Mouse (Mus musculus): ENCODE measurements around the gene Cacna1a. TPM values are rescaled to one million over a fixed set of nuclear protein-coding genes. Genes with fewer than 3 reads are reported as not detected.
A peak's percentile ranks its signal among the peaks of the same experiment; 100 is the strongest.

The Cacna1a gene
- polyA plus RNA-seq, 1 experiment from 2014 or later: 4.0 TPM

DNA sequence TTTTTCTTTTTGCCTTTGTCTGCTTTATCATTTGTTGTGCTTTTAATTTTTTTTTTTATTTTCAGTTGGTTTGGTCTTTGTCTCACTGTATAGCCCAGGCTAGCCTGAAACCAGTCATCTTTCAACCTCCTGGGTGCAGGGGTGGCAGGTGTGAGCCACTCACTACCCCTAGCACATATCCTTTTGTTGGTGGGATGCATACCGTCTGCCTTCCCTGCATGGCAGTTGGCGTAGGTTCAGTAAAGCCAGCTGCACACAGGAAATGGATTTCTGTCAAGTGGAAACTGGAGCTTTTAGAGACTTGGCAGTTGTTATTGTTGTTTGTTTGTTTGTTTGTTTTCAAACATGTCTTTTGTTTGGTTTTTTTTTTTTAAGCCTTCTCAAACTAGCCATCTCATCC lies 132.8 kb downstream of the Cacna1a start:
- H3K4me1 ChIP-seq: no peaks in the 10 kb centered on the region
- H3K9ac ChIP-seq: no peak overlapping the region
- no peaks in the 10 kb centered on the region for H3K36me3 ChIP-seq
- no peak overlapping the region for H3K27ac ChIP-seq
- no peak for ATAC-seq (replicated peaks; ENCODE audit: low FRiP score)
- H3K9me3 ChIP-seq (replicated peaks): peaks cover 3% of the 10 kb centered on the region; the same call in 1 of the 2 replicates
- no peaks in the 10 kb centered on the region for H3K27me3 ChIP-seq
- no peak overlapping the region for H3K4me2 ChIP-seq
- 57% methylated on average over 2 of the region's 2 CpGs for WGBS
- no peak overlapping the region for H3K4me3 ChIP-seq (replicated peaks)

- WGBS: 64% methylated on average over 7 of the region's 7 CpGs
- H3K36me3 ChIP-seq: no peaks in the 10 kb centered on the region
- no peaks in the 10 kb centered on the region for H3K4me1 ChIP-seq
Observed at GRCm38 (mm10) chr8:84528036-84528435, 139.8 kb downstream of the Cacna1a start.

DNA sequence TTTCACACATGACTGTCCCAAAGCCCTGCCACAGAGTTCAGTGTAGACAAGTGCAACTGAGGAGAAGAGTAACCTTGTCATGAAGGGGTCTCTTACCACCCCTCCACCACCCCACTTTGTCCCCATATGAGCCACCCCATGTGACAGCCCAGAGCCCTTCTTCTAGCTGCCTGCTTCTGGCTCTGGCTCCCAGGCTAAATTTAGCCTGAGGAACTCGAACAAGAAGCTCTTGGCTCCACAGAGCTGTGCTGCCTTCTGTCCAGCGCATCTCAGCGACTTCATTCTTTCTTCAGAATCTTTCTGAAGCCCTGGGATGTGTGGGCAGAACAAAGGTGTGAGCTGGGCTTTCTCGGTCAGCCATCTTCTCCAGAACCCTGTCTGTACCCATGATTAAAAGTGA lies 141.3 kb downstream of the Cacna1a start:
- no peak for ATAC-seq (replicated peaks; ENCODE audit: low FRiP score)
- Histone ChIP-seq H3K27me3 (no peaks in the 10 kb centered on the region), H3K4me3 (replicated peaks) (no peak overlapping the region), H3K9ac (no peak overlapping the region), H3K9me3 (replicated peaks) (peaks cover 3% of the 10 kb centered on the region; the same call in 1 of the 2 replicates), H3K4me2 (no peak overlapping the region), H3K27ac (no peak overlapping the region), H3K4me1 (no peaks in the 10 kb centered on the region), H3K36me3 (no peaks in the 10 kb centered on the region)
- 81% methylated on average over 4 of the region's 4 CpGs for WGBS

More at GRCm38 (mm10) chr8:84528036-84528435, 139.8 kb downstream of the Cacna1a start:
- no peak overlapping the region for H3K4me3 ChIP-seq (replicated peaks)
- peaks cover 3% of the 10 kb centered on the region; the same call in 1 of the 2 replicates for H3K9me3 ChIP-seq (replicated peaks)
- H3K4me2 ChIP-seq: no peak overlapping the region
- no peak overlapping the region for H3K27ac ChIP-seq
- no peak overlapping the region for H3K9ac ChIP-seq
- no peak for ATAC-seq (replicated peaks; ENCODE audit: low FRiP score)
- no peaks in the 10 kb centered on the region for H3K27me3 ChIP-seq

DNA sequence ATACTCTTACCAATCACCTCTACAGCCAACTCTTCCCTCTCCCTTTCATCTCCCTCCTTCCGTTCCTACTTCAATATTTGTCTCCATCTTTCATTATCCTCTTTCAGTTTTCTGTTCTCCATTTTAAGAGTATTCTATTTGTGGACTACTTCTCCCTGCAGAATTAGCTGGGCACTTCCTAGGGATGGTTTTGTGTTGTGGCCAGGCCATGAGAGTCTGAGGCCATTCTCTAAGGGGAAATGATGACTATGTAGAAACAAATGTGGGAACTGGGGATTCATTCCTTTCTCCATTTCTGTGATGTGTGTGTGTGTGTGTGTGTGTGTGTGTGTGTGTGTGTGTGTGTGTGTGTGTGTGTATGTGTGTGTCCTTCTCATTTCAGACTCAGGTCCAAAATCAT lies 144.5 kb downstream of the Cacna1a start:
- no peak overlapping the region for H3K9ac ChIP-seq
- 88% methylated on average over 1 of the region's 1 CpGs for WGBS
- H3K4me1 ChIP-seq: no peaks in the 10 kb centered on the region
- no peaks in the 10 kb centered on the region for H3K9me3 ChIP-seq (replicated peaks)
- ATAC-seq (replicated peaks; ENCODE audit: low FRiP score): no peak
- H3K27me3 ChIP-seq: no peaks in the 10 kb centered on the region
- H3K4me3 ChIP-seq (replicated peaks): no peak overlapping the region
- H3K36me3 ChIP-seq: no peaks in the 10 kb centered on the region
- no peak overlapping the region for H3K4me2 ChIP-seq
- no peak overlapping the region for H3K27ac ChIP-seq

DNA sequence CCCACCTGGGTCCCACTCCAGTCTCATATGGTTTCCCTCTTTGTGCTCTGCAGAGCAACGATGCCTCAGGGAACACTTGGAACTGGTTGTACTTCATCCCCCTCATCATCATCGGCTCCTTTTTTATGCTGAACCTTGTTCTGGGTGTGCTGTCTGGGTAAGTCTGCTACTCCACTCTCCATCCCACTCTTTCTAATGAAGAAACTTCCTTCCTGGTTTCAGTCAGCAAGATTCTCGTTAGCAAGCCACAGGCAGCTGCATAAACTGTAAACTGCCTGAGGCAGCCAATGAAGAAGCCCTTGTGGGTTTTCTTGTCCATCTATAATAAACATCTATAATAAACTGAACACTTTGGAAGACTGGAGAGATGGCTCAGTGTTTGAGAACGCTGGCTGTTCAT lies 145.1 kb downstream of the Cacna1a start:
- ATAC-seq (replicated peaks; ENCODE audit: low FRiP score): no peak
- H3K27ac ChIP-seq: no peak overlapping the region
- no peaks in the 10 kb centered on the region for H3K4me1 ChIP-seq
- H3K9me3 ChIP-seq (replicated peaks): no peaks in the 10 kb centered on the region
- no peak overlapping the region for H3K9ac ChIP-seq
- no peaks in the 10 kb centered on the region for H3K27me3 ChIP-seq
- no peaks in the 10 kb centered on the region for H3K36me3 ChIP-seq
- no peak overlapping the region for H3K4me3 ChIP-seq (replicated peaks)
- WGBS: 79% methylated on average over 4 of the region's 4 CpGs
- H3K4me2 ChIP-seq: no peak overlapping the region

DNA sequence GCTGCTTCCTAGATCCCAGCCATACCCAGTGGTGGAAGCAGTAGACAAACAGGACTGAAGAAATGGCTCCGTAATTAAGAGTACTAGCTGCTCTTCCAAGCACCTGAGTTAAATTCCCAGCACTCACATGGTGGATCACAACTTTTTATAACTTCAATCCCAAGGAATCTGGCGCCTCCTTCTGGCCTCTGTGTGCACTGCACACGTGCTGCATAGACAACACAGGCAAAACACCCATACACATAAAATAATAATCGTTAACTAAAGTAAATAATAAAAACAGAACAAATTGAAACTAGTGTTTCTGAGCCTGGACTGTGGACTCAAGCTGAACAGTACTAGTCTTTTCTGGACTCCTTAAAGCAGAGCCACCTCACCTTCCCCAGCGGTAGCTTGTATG lies 148.7 kb downstream of the Cacna1a start:
- no peaks in the 10 kb centered on the region for H3K36me3 ChIP-seq
- no peak overlapping the region for H3K9ac ChIP-seq
- no peaks in the 10 kb centered on the region for H3K27me3 ChIP-seq
- no peak overlapping the region for H3K27ac ChIP-seq
- no peak overlapping the region for H3K4me3 ChIP-seq (replicated peaks)
- no peak for ATAC-seq (replicated peaks; ENCODE audit: low FRiP score)
- WGBS: 87% methylated on average over 5 of the region's 5 CpGs
- H3K4me2 ChIP-seq: no peak overlapping the region
- no peaks in the 10 kb centered on the region for H3K9me3 ChIP-seq (replicated peaks)
- H3K4me1 ChIP-seq: no peaks in the 10 kb centered on the region

GRCm38 (mm10) chr8:84539376-84539775 lies 151.1 kb downstream of the Cacna1a start:
- ATAC-seq (replicated peaks; ENCODE audit: low FRiP score): no peak
- no peaks in the 10 kb centered on the region for H3K9me3 ChIP-seq (replicated peaks)
- H3K9ac ChIP-seq: no peak overlapping the region
- no peak overlapping the region for H3K4me2 ChIP-seq
- WGBS: 55% methylated on average over 6 of the region's 6 CpGs
- H3K36me3 ChIP-seq: no peaks in the 10 kb centered on the region
- no peaks in the 10 kb centered on the region for H3K4me1 ChIP-seq
- H3K4me3 ChIP-seq (replicated peaks): no peak overlapping the region
- no peaks in the 10 kb centered on the region for H3K27me3 ChIP-seq
- no peak overlapping the region for H3K27ac ChIP-seq

- Histone ChIP-seq H3K4me1 (no peaks in the 10 kb centered on the region), H3K36me3 (no peaks in the 10 kb centered on the region), H3K4me3 (replicated peaks) (no peak overlapping the region), H3K9me3 (replicated peaks) (no peaks in the 10 kb centered on the region), H3K9ac (no peak overlapping the region), H3K27ac (no peak overlapping the region), H3K27me3 (no peaks in the 10 kb centered on the region), H3K4me2 (no peak overlapping the region)
- ATAC-seq (replicated peaks; ENCODE audit: low FRiP score): no peak
- 73% methylated on average over 7 of the region's 7 CpGs for WGBS
Observed at GRCm38 (mm10) chr8:84542481-84542880, 154.2 kb downstream of the Cacna1a start.

GRCm38 (mm10) chr8:84545522-84545921 lies 157.3 kb downstream of the Cacna1a start:
- no peaks in the 10 kb centered on the region for H3K4me1 ChIP-seq
- no peaks in the 10 kb centered on the region for H3K36me3 ChIP-seq
- no peak overlapping the region for H3K27ac ChIP-seq
- no peaks in the 10 kb centered on the region for H3K27me3 ChIP-seq
- H3K4me3 ChIP-seq (replicated peaks): no peak overlapping the region
- H3K9ac ChIP-seq: no peak overlapping the region
- no peak for ATAC-seq (replicated peaks; ENCODE audit: low FRiP score)
- no peaks in the 10 kb centered on the region for H3K9me3 ChIP-seq (replicated peaks)
- H3K4me2 ChIP-seq: no peak overlapping the region
- WGBS: 79% methylated on average over 3 of the region's 3 CpGs

DNA sequence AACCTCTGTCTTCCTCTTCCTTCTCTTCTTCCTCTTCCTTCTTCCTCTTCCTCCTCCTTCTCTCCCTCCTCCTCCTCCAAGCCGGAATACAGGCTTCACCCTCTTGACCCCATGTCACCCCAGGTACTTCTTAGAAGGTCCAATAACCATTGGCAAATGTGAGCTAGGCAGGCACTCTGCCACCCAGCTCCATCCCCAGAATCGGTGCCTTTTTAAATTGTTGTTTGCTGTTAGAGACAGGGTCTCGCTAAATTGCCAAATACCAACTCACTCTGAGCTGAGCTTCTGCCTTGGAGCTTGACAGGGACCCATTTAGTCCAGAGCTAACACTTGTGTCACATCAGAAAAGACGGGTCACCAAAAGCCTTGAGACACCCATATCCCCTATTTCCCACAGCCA lies 164.2 kb downstream of the Cacna1a start:
- WGBS: 81% methylated on average over 4 of the region's 4 CpGs

GRCm38 (mm10) chr8:84553106-84553505 lies 164.9 kb downstream of the Cacna1a start:
- H3K4me2 ChIP-seq: no peak overlapping the region
- H3K36me3 ChIP-seq: no peaks in the 10 kb centered on the region
- no peak for ATAC-seq (replicated peaks; ENCODE audit: low FRiP score)
- H3K9me3 ChIP-seq (replicated peaks): no peaks in the 10 kb centered on the region
- H3K27me3 ChIP-seq: peaks cover 41% of the 10 kb centered on the region
- no peak overlapping the region for H3K9ac ChIP-seq
- H3K27ac ChIP-seq: no peak overlapping the region
- no peak overlapping the region for H3K4me3 ChIP-seq (replicated peaks)
- H3K4me1 ChIP-seq: no peaks in the 10 kb centered on the region
- 87% methylated on average over 8 of the region's 8 CpGs for WGBS

More for the DNA sequence above, 164.2 kb downstream of the Cacna1a start:
- no peak for ATAC-seq (replicated peaks; ENCODE audit: low FRiP score)
- no peaks in the 10 kb centered on the region for H3K36me3 ChIP-seq
- no peaks in the 10 kb centered on the region for H3K9me3 ChIP-seq (replicated peaks)
- peaks cover 34% of the 10 kb centered on the region for H3K27me3 ChIP-seq
- H3K4me1 ChIP-seq: no peaks in the 10 kb centered on the region
- no peak overlapping the region for H3K4me3 ChIP-seq (replicated peaks)
- no peak overlapping the region for H3K9ac ChIP-seq
- H3K4me2 ChIP-seq: no peak overlapping the region
- H3K27ac ChIP-seq: no peak overlapping the region

DNA sequence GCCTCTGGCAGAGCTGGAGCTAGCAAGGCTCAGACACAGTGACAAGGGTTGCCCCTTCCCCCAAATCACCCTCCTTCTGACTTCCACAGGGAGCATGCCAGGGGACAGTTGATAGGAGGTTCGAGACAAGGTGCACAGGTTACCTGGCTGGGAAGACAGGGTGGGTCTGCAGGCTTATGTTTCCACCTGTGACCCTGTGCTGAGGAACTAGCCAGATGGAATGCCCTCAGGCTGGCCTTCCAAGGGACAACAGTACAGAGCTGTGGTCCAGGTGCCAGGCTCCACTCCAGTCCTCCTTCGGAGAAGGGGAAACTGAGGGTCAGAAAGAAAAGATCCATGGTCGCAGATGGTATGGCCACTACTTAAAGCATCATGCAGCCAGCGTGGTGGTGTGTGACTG lies 165.4 kb downstream of the Cacna1a start:
- no peak for ATAC-seq (replicated peaks; ENCODE audit: low FRiP score)
- WGBS: 90% methylated on average over 4 of the region's 4 CpGs
- Histone ChIP-seq H3K4me1 (no peaks in the 10 kb centered on the region), H3K27ac (no peak overlapping the region), H3K4me3 (replicated peaks) (no peak overlapping the region), H3K27me3 (peaks cover 46% of the 10 kb centered on the region), H3K9me3 (replicated peaks) (no peaks in the 10 kb centered on the region), H3K4me2 (no peak overlapping the region), H3K36me3 (no peaks in the 10 kb centered on the region), H3K9ac (no peak overlapping the region)

GRCm38 (mm10) chr8:84554301-84555027 lies 166.2 kb downstream of the Cacna1a start:
- H3K9ac ChIP-seq: no peak overlapping the region
- H3K27me3 ChIP-seq: peaks cover 54% of the 10 kb centered on the region
- H3K4me1 ChIP-seq: peaks cover 8% of the 10 kb centered on the region
- H3K9me3 ChIP-seq (replicated peaks): no peaks in the 10 kb centered on the region
- no peak overlapping the region for H3K27ac ChIP-seq
- WGBS: 44% methylated on average over 14 of the region's 14 CpGs
- no peak overlapping the region for H3K4me3 ChIP-seq (replicated peaks)
- H3K36me3 ChIP-seq: no peaks in the 10 kb centered on the region
- H3K4me2 ChIP-seq: no peak overlapping the region
- peak; percentile 33; the same call in 1 of the 2 replicates for ATAC-seq (replicated peaks; ENCODE audit: low FRiP score)

Data from kidney, embryonic 15.5 days (tissue).